Mouse (Mus musculus): ENCODE measurements at regions not wholly inside any gene's neighbourhood (a gene's known extent, or its start where the extent isn't known, plus 50 kb on each side); places are given as distances from the start of the nearest gene placed in this dataset.

DNA sequence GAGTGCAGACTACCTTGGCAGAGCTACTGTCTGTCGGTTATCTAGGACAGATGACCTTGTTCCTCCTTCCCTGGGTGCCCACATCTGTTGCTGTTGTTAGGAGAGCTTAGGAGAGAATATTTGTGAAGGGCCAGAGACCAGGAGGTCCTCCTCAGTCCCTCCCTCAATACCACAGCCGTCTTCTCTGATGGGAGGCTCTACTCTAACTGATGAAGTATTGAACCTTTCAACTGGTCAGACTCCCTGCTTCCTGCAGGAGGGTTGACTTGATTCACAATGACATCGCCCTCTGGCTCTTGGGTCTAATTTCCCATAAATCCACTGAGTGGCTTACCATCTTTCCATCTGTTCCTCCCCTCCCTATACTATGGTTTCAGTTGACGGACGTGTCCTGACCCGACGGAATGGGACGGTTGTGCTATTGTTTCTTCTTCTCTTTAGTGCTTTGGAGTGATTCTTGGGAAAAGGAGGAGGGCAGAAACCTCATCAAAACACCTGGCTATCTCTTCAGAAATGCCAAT is 253.3 kb downstream of the Cd83 start:
- no peak for TF ChIP-seq POLR2A (IDR thresholded peaks at IDR 0.05; ENCODE audit: borderline replicate concordance, control insufficient read depth, low read depth, low read length)
- no peak for TF ChIP-seq CTCF (IDR thresholded peaks at IDR 0.05; ENCODE audit: control insufficient read depth, insufficient read depth, low read length)
- H3K4me3 ChIP-seq (replicated peaks; ENCODE audit: control insufficient read depth, low read depth, low read length): no peak overlapping the region
- WGBS: 83% methylated on average over 8 of the region's 8 CpGs
- H3K27ac ChIP-seq (ENCODE audit: control insufficient read depth, insufficient read depth, low read depth, low read length, poor library complexity): no peak overlapping the region
- H3K4me1 ChIP-seq (ENCODE audit: control insufficient read depth, insufficient read depth, low read length): no peaks in the 10 kb centered on the region; the same call in 1 of the 2 replicates

DNA sequence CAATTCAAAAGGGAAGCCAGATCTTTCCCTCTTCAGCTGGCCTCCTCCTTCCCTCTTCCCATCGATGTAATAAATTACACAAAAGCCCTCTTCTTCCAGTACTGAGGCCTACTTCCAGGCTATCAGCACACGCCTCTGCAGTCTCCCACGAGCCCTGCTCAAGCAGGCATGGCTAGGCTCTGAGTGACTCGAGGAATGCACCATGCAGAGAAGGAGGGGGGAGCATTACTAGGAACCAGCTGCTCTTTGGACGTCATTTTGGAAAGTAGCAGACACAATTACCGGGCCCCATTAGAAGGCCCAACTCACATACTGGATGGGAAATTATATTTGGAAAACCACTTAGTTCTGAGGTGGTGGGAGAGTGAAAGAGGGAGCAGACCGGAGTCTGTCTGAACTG is 253.7 kb downstream of the Cd83 start:
- no peak overlapping the region for H3K4me3 ChIP-seq (replicated peaks; ENCODE audit: control insufficient read depth, low read depth, low read length)
- 77% methylated on average over 7 of the region's 7 CpGs for WGBS

DNA sequence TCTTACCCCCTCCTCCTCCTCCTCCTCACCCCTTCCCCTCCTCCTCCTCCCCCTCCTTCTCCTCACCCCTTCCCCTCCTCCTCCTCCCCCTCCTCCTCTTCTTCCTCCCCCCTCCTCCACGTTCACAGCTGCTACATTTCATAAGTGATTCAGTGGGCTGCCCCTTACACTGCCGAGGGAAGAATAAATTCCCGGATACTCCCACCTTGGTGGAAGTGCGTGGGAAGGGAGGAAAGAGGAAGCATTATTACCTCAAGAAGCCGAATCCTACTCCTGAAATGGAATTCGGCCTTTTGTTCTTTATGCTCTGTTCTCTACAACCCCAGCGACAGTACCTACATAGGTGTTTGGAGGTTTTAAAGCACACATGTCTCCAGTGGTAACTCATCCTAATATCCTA is 256.1 kb downstream of the Cd83 start:
- WGBS: 72% methylated on average over 7 of the region's 7 CpGs
- Histone ChIP-seq H3K27ac (ENCODE audit: control insufficient read depth, insufficient read depth, low read depth, low read length, poor library complexity) (no peak overlapping the region), H3K4me3 (replicated peaks; ENCODE audit: control insufficient read depth, low read depth, low read length) (no peak overlapping the region), H3K4me1 (ENCODE audit: control insufficient read depth, insufficient read depth, low read length) (no peaks in the 10 kb centered on the region)
- no peak for TF ChIP-seq POLR2A (IDR thresholded peaks at IDR 0.05; ENCODE audit: borderline replicate concordance, control insufficient read depth, low read depth, low read length)
- no peak for TF ChIP-seq CTCF (IDR thresholded peaks at IDR 0.05; ENCODE audit: control insufficient read depth, insufficient read depth, low read length)

More for the DNA sequence above, 253.7 kb downstream of the Cd83 start:
- H3K27ac ChIP-seq (ENCODE audit: control insufficient read depth, insufficient read depth, low read depth, low read length, poor library complexity): no peak overlapping the region
- TF ChIP-seq CTCF (IDR thresholded peaks at IDR 0.05; ENCODE audit: control insufficient read depth, insufficient read depth, low read length) (no peak), POLR2A (IDR thresholded peaks at IDR 0.05; ENCODE audit: borderline replicate concordance, control insufficient read depth, low read depth, low read length) (no peak)
- H3K4me1 ChIP-seq (ENCODE audit: control insufficient read depth, insufficient read depth, low read length): no peaks in the 10 kb centered on the region

DNA sequence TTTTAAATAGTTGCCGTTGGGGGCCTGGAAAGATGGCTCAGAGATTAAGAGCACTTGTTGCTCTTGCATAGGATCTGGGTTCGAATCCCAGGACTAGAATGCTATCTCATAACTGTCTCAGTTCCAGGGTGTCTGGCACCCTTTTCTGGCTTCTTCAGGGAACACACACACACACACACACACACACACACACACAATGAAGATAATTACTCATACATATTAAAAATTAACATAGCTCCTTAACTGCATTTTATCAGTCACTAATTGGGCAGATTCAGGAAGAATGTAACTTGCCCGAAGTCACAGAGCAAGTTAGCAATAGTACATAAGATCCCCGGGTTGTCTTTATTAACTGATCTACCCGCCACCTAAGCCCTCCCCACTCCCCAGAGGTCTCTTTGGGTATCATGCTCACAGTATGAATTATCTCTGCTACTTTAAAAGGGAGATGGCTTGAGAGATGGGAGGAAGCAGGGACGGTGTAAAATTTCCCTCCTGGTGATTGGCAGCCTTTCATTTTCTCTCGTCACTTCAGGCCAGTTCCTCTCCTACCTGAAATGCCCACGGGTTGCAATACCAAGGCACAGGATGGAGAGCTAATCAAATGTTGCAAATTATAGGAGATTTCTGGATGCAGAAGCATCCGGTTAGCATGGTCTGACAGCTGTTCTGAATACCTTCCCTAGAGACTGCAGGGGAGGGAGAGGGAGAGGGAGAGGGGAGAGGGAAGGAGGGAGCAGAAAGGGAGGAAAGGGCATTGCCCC is 258.3 kb downstream of the Cd83 start:
- Histone ChIP-seq H3K4me1 (ENCODE audit: control insufficient read depth, insufficient read depth, low read length) (no peaks in the 10 kb centered on the region), H3K27ac (ENCODE audit: control insufficient read depth, insufficient read depth, low read depth, low read length, poor library complexity) (no peak overlapping the region), H3K4me3 (replicated peaks; ENCODE audit: control insufficient read depth, low read depth, low read length) (no peak overlapping the region)
- TF ChIP-seq POLR2A (IDR thresholded peaks at IDR 0.05; ENCODE audit: borderline replicate concordance, control insufficient read depth, low read depth, low read length) (no peak), CTCF (IDR thresholded peaks at IDR 0.05; ENCODE audit: control insufficient read depth, insufficient read depth, low read length) (no peak)
- 68% methylated on average over 9 of the region's 9 CpGs for WGBS

DNA sequence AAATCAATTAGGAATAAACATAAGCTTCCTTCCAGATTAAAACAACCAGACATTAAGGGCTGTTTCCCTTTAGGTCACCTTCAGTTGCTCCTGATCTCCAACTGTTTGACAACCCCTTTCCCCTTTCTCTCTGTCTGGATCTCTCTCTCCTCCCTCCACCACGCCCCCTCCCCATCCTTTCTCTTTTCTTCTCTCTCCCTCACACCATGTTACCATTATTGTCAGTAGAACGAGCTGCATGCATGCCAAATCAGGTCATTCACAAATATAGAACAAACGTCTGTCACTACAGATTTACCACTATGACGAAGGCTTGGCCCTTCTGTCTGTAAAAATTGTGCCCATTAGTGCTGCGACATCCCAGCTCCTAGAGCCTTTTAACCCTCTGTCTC is 258.9 kb downstream of the Cd83 start:
- TF ChIP-seq POLR2A (IDR thresholded peaks at IDR 0.05; ENCODE audit: borderline replicate concordance, control insufficient read depth, low read depth, low read length) (no peak), CTCF (IDR thresholded peaks at IDR 0.05; ENCODE audit: control insufficient read depth, insufficient read depth, low read length) (no peak)
- WGBS: 75% methylated on average over 5 of the region's 5 CpGs
- Histone ChIP-seq H3K27ac (ENCODE audit: control insufficient read depth, insufficient read depth, low read depth, low read length, poor library complexity) (no peak overlapping the region), H3K4me1 (ENCODE audit: control insufficient read depth, insufficient read depth, low read length) (no peaks in the 10 kb centered on the region), H3K4me3 (replicated peaks; ENCODE audit: control insufficient read depth, low read depth, low read length) (no peak overlapping the region)

DNA sequence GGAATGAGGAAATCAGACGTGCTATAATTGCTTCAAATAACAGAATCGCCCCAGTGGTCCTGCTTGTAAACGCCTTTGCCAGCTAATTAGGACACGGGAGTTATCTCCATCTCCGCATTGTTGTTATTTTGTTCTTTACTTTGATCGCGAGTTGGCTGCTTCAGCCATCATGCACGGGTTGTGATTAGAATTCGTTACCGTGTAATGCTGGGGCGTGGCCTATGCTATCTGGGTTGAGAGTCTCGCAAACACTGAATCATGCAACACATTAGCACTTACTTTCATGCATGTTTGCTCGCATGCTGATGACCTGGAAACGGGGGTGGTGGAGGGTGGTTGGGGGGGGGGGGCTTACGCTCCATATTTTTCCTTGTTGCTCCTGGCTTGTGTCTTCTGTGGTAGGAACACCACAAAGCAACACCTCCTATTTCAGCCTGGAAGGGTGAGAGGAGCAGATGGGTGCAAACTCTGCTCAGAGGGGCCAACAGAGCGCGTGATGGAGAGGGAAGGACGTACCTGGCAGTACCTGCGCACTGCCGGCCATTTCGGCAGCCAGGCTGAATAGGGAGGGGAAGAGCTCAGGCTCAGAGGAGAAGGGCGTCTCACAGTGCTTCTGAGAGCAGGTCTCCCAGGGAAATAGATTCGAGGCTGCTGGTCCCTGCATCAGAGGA is 260.1 kb downstream of the Cd83 start:
- WGBS: 90% methylated on average over 23 of the region's 23 CpGs
- Histone ChIP-seq H3K4me1 (ENCODE audit: control insufficient read depth, insufficient read depth, low read length) (no peaks in the 10 kb centered on the region), H3K27ac (ENCODE audit: control insufficient read depth, insufficient read depth, low read depth, low read length, poor library complexity) (no peak overlapping the region), H3K4me3 (replicated peaks; ENCODE audit: control insufficient read depth, low read depth, low read length) (no peak overlapping the region)
- no peak for TF ChIP-seq CTCF (IDR thresholded peaks at IDR 0.05; ENCODE audit: control insufficient read depth, insufficient read depth, low read length)
- no peak for TF ChIP-seq POLR2A (IDR thresholded peaks at IDR 0.05; ENCODE audit: borderline replicate concordance, control insufficient read depth, low read depth, low read length)

DNA sequence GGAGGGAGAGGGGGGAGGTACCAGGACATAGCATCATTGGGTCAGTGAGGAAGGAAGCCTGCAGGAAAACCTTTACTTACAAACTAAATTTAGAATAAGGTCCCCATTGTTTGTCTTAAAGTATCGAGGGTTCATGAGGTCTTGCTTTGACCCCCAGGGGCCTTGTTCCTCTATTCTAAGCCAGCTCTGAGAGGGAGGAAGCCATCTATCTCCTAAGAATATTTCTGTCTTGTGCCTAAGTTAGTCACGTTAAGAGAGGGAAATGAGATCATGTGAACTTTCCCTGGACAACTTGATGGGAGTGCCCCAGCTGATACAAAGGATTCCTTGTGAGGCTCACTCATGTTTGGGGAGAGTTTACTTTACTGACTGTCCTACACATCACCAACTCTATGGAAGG is 261.9 kb downstream of the Cd83 start:
- H3K27ac ChIP-seq (ENCODE audit: control insufficient read depth, insufficient read depth, low read depth, low read length, poor library complexity): no peak overlapping the region
- H3K4me3 ChIP-seq (replicated peaks; ENCODE audit: control insufficient read depth, low read depth, low read length): no peak overlapping the region
- H3K4me1 ChIP-seq (ENCODE audit: control insufficient read depth, insufficient read depth, low read length): no peaks in the 10 kb centered on the region
- 3% methylated on average over 2 of the region's 2 CpGs for WGBS
- no peak for TF ChIP-seq POLR2A (IDR thresholded peaks at IDR 0.05; ENCODE audit: borderline replicate concordance, control insufficient read depth, low read depth, low read length)
- TF ChIP-seq CTCF (IDR thresholded peaks at IDR 0.05; ENCODE audit: control insufficient read depth, insufficient read depth, low read length): no peak

DNA sequence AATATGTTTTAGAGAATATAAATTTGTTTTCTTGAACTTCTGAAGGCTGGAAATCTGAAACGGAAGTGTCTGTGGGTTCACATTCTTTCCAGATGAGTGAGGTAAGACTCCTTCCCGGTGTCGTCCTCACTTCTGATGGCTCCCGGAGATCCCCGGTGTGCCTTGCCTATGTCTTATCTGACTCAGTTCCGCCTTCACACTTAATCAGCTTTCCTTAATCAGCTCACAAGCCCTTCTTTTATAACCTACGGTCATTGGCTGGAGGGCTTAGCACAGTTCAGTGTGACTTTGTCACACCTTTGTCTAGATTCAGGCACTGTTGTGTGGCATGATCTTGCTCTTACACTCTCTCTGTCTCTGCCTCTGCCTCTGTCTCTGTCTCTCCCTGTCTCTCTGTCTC is 269.6 kb downstream of the Cd83 start:
- H3K27ac ChIP-seq (ENCODE audit: control insufficient read depth, insufficient read depth, low read depth, low read length, poor library complexity): no peak overlapping the region
- WGBS: 74% methylated on average over 7 of the region's 7 CpGs
- TF ChIP-seq CTCF (IDR thresholded peaks at IDR 0.05; ENCODE audit: control insufficient read depth, insufficient read depth, low read length) (no peak), POLR2A (IDR thresholded peaks at IDR 0.05; ENCODE audit: borderline replicate concordance, control insufficient read depth, low read depth, low read length) (no peak)

More for the DNA sequence above, 269.6 kb downstream of the Cd83 start:
- H3K4me1 ChIP-seq (ENCODE audit: control insufficient read depth, insufficient read depth, low read length): no peaks in the 10 kb centered on the region
- no peak overlapping the region for H3K4me3 ChIP-seq (replicated peaks; ENCODE audit: control insufficient read depth, low read depth, low read length)

Data from bone marrow, adult 2 months (tissue).